Mouse (Mus musculus) forebrain, embryonic 13.5 days (tissue): ENCODE data around the gene Gorasp2. TPM values are rescaled to one million over a fixed set of nuclear protein-coding genes. Genes with fewer than 3 reads are reported as not detected.

Experiments
- ATAC-seq: fragments of 200-750 bp; cut with Nextera tagmentation; 2 replicates; pipeline ENCODE4 v1.8.0; 2017
- H3K27ac ChIP-seq: fragments of 300-500 bp; sonication (generic); 2 replicates; pipeline ENCODE4 v1.5.1; 2015; ENCODE audit warnings: inconsistent platforms, mild to moderate bottlenecking, moderate library complexity
- H3K27me3 ChIP-seq: fragments of 300-500 bp; sonication (generic); 2 replicates; pipeline ENCODE4 v1.6.1; 2015; ENCODE audit warnings: mild to moderate bottlenecking, inconsistent platforms
- H3K36me3 ChIP-seq: fragments of 300-500 bp; sonication (generic); 2 replicates; pipeline ENCODE4 v1.6.1; 2015; ENCODE audit warnings: mild to moderate bottlenecking, inconsistent platforms; ENCODE audit not compliant: poor library complexity, severe bottlenecking
- H3K4me1 ChIP-seq: fragments of 300-500 bp; sonication (generic); 2 replicates; pipeline ENCODE4 v1.6.1; 2015; ENCODE audit warnings: inconsistent platforms
- H3K4me2 ChIP-seq: fragments of 300-500 bp; sonication (generic); 2 replicates; pipeline ENCODE4 v1.6.1; 2015; ENCODE audit warnings: inconsistent platforms, mild to moderate bottlenecking, moderate library complexity
- H3K4me3 ChIP-seq: fragments of 300-500 bp; sonication (generic); 2 replicates; pipeline ENCODE4 v1.5.1; 2015; ENCODE audit warnings: mild to moderate bottlenecking, inconsistent platforms
- H3K9ac ChIP-seq: fragments of 300-500 bp; sonication (generic); 2 replicates; pipeline ENCODE4 v1.6.1; 2015; ENCODE audit warnings: mild to moderate bottlenecking, inconsistent platforms
- H3K9me3 ChIP-seq: fragments of 300-500 bp; sonication (generic); replicated peaks from 2 replicates; pipeline ENCODE4 v1.6.1; 2016; ENCODE audit warnings: inconsistent platforms
- WGBS: fragments of 180-500 bp; shearing (Covaris S2); methylation state at CpG from one replicate; pipeline ENCODE4 v1.1.7; 2015; 5-methylcytosine and 5-hydroxymethylcytosine counted together
- polyA plus RNA-seq: library from polyadenylated mRNA; unstranded; fragments of >200 nt; fragmentation: Nextera tagmentation; extraction: Ambion mirVana; gene quantifications from 2 replicates; pipeline ENCODE4 v1.2.1, GENCODE M21; 2015

The Gorasp2 gene
- polyA plus RNA-seq, result 108 and 123 TPM in 2 replicates

DNA sequence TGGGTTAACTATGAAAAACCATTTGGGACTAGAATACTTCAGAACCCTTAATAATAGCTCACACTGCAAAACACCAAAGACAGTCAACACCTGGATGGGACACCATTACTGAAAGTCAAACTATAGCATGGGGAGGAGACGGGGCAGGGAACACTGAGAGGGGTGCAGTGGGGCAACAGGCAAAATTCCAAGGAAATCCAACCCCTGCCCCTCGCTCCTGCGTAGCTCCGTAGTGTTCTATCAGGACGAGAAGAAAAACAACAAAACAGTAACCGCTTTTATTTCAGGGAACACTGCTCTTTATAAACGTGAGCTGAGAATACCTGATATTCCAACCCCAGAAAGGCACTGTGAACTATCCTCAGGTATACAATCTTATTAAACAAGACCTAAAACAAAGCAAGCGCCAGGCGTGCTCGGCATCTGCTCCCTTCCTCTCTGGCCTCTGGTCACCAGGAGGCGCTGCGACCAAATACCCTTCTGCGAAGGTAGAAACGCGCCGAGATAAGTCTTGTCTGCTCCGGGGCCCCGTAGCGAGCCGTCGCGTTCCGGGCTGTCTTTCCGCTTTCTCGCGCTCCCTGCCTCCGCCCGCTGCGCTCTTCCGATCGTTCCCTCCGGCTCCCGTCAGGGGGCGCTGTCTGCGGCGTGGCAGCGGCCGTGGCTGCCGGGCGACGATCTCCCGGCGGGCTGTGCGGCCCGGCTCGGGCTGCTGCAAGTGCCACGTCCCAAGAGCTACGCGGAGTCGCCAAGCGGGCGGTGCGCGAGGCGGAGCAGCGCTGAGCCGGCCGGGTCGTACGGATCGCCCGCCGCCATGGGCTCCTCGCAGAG, at the start of gene Gorasp2:
TSS of gene Gorasp2 (plus strand) at position 690 of the 828 bp plus-strand sequence.
- peak; percentile 97 for ATAC-seq
- Histone ChIP-seq H3K4me2 (peak within 1 kb of the TSS; percentile 84), H3K36me3 (no peaks in the 10 kb centered on the region), H3K4me3 (peak within 1 kb of the TSS; percentile 91), H3K27me3 (no peaks in the 10 kb centered on the region), H3K4me1 (peaks cover 18% of the 10 kb centered on the region), H3K27ac (peak within 1 kb of the TSS; percentile 84), H3K9me3 (no peaks in the 10 kb centered on the region), H3K9ac (peak within 1 kb of the TSS; percentile 92)
- WGBS, result 1% methylated on average over 63 of the region's 64 CpGs

DNA sequence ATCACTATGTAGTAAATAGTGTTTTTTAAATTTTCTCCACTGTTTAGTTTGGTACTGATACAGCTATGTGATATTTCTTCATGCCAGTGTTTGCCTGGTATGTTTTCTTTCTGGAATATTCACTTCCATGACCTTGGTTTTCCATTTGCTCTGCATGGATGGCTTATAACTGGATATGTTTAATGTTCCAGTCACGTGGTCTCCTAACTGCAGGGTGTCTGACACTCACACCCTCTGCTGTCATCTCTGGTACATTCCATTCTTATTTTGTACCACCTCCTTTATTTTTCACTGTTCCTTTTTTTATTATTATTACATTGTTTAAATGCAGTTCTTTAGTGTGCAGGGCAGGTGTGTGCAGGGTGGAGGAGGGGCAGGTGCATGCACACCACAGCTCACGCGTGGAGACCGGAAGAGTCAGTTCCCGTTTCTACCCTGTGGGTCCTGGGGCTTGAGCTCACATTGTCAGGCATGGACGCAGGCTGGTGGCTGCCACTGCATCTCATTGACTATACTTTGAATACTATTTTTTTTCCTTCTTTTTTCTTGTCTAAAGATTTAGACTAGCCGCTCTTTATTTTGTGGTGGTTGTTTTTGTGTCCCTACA, 46.5 kb upstream of the Gorasp2 start:
- no peaks in the 10 kb centered on the region for H3K27me3 ChIP-seq
- H3K9me3 ChIP-seq, result no peaks in the 10 kb centered on the region
- no peak overlapping the region for H3K9ac ChIP-seq
- H3K4me1 ChIP-seq, result no peaks in the 10 kb centered on the region
- ATAC-seq, result no peak
- H3K27ac ChIP-seq, result no peak overlapping the region
- 95% methylated on average over 7 of the region's 7 CpGs for WGBS
- no peak overlapping the region for H3K4me3 ChIP-seq
- no peaks in the 10 kb centered on the region for H3K36me3 ChIP-seq
- H3K4me2 ChIP-seq, result no peak overlapping the region

DNA sequence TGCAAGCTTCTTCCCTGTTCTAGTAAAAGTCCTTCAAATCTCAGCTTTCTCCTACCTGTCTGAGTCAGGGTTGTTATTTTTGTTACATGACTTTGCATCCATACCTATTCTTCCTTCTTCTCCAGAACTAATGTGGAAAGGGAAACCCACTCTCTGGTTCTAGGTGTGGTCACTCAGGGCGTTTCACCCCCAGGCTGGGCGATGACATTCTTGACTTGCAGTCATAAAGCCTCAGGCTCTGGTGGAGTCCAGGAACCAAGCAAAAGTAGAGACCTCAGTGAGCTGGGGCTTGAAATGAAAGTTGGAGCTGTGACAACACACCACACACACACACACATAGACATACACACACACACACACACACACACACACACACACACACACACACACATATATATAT, 45.3 kb upstream of the Gorasp2 start:
- Histone ChIP-seq H3K36me3 (no peaks in the 10 kb centered on the region), H3K27ac (no peak overlapping the region), H3K9ac (no peak overlapping the region), H3K4me3 (no peak overlapping the region), H3K4me2 (no peak overlapping the region), H3K9me3 (no peaks in the 10 kb centered on the region), H3K27me3 (no peaks in the 10 kb centered on the region), H3K4me1 (no peaks in the 10 kb centered on the region)
- no peak for ATAC-seq
- WGBS, result 79% methylated on average over 2 of the region's 2 CpGs

DNA sequence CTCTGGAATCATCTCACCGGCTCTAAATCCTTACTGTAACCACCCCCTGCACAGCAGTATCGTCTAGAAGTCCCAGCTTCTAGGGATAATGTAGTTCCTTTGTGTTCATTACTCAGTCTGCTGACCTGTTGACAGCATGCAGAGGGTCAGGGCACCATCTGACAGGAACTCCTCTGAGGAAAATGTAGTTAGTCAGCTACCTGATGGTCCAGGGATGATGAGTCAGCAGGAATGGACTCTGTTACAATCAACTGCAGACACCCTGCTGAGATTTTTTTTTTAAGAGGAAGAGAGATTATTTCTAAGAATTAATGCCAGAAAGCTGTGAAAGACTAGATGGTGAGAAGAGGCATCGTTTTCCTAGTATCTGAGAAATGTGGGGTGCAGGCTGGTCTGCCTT, 44.8 kb upstream of the Gorasp2 start:
- Histone ChIP-seq H3K9ac (no peak overlapping the region), H3K27ac (no peak overlapping the region), H3K4me2 (no peak overlapping the region), H3K4me1 (no peaks in the 10 kb centered on the region), H3K36me3 (no peaks in the 10 kb centered on the region), H3K27me3 (no peaks in the 10 kb centered on the region), H3K4me3 (no peak overlapping the region), H3K9me3 (no peaks in the 10 kb centered on the region)
- WGBS, result 60% methylated on average over 3 of the region's 3 CpGs
- no peak for ATAC-seq

DNA sequence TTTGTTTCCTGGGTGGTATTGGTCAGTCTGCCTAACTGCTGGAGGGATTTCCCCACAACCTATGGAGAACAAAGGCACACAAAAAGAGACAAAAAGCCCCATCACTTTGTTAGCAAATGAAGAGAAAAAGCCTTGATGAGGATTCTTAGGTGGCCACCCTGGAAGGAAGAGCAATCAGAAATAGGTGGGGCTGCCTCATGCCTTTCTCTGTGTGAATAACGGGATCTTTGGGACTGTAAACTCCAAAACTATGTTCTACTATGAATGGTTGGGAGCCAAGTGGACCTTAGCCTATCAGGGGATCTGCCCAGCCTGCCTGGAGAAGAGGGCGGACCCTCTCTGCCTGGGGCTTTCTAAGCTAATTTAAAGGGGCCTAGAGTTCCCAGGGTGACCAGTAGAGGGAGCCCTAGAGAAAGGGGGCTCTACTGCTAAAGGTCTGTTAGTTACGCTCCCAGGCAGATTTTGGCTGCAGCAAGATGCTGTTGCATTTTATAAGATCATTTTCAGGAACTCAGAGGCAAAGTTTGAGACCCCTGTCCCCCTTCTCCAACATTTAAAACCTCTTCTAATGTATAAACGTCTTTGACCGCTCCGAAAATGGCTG, 42.0 kb upstream of the Gorasp2 start:
- H3K4me1 ChIP-seq, result no peaks in the 10 kb centered on the region
- H3K9ac ChIP-seq, result no peak overlapping the region
- H3K4me3 ChIP-seq, result no peak overlapping the region
- 84% methylated on average over 6 of the region's 6 CpGs for WGBS
- H3K4me2 ChIP-seq, result no peak overlapping the region
- ATAC-seq, result no peak
- no peaks in the 10 kb centered on the region for H3K36me3 ChIP-seq
- no peaks in the 10 kb centered on the region for H3K27me3 ChIP-seq
- H3K9me3 ChIP-seq, result no peaks in the 10 kb centered on the region
- H3K27ac ChIP-seq, result no peak overlapping the region

DNA sequence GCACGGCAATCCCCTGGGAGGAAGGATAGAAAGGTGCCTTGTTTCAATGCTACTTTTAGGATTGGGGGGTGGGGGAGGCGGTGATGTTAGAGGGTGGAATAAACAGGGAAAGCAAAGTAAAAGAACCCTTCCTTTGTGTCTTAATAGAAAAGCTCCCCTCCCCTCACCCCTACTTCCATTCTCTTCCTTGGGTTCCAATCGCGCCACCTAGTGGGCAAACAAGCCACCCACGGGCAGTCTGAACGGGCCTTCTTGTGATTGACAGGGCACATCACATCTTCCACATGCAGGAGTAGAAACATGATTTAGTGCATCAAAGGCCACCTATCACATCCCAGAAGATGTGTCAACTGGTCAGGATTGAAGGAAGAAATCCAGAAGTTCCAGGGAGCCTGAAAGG, 41.2 kb upstream of the Gorasp2 start:
- Histone ChIP-seq H3K4me3 (no peak overlapping the region), H3K27me3 (no peaks in the 10 kb centered on the region), H3K27ac (no peak overlapping the region; the same call in 1 of the 2 replicates), H3K9ac (no peak overlapping the region), H3K4me1 (no peaks in the 10 kb centered on the region), H3K9me3 (no peaks in the 10 kb centered on the region), H3K36me3 (no peaks in the 10 kb centered on the region), H3K4me2 (no peak overlapping the region)
- ATAC-seq, result no peak
- WGBS, result 10% methylated on average over 6 of the region's 6 CpGs

DNA sequence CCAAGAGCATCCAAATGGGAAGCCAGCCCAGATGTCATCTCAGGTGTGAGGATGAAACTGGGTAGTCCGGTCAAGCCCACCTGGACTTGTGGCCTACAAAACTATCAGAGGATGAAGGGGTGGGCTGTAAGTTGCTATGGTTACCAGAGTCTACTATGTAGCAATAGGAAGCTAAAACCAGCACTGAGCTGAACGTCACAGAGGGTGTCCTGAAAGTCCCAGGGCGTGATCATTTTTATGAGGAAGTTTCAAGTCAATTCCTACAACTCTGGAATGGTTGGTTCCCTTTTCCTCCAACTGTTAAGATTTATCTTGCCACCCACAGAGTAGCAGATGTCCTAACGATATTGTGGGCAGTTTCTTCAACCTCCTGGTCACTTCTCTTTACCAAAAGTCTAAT, 39.1 kb upstream of the Gorasp2 start:
- Histone ChIP-seq H3K9me3 (no peaks in the 10 kb centered on the region), H3K27ac (no peak overlapping the region), H3K4me1 (no peaks in the 10 kb centered on the region), H3K27me3 (no peaks in the 10 kb centered on the region), H3K4me3 (no peak overlapping the region), H3K4me2 (no peak overlapping the region), H3K36me3 (no peaks in the 10 kb centered on the region), H3K9ac (no peak overlapping the region)
- no peak for ATAC-seq
- WGBS, result 72% methylated on average over 4 of the region's 4 CpGs

DNA sequence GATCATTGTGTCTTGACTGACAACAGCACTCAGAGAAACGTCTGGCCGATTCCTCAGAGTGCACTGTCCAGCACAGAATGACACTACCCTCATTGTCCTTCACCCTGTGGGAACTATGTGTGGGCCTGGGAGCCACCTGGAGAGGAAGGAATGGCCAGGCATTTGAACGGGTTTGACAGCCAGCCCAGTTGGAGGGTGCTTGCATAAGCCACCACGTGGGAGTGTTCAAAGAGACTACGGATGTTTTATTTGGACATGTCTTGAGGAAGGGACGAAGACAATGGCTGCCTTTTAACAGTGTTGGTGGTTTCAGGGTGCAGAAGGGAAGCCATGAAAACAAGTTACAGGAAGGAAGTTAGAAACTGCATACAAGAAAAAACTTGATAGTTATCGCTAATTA, 35.6 kb upstream of the Gorasp2 start:
- Histone ChIP-seq H3K4me2 (no peak overlapping the region), H3K27me3 (no peaks in the 10 kb centered on the region), H3K27ac (no peak overlapping the region), H3K36me3 (no peaks in the 10 kb centered on the region), H3K4me1 (peaks cover 12% of the 10 kb centered on the region), H3K9me3 (no peaks in the 10 kb centered on the region), H3K4me3 (no peak overlapping the region), H3K9ac (no peak overlapping the region)
- no peak for ATAC-seq
- 77% methylated on average over 7 of the region's 7 CpGs for WGBS

DNA sequence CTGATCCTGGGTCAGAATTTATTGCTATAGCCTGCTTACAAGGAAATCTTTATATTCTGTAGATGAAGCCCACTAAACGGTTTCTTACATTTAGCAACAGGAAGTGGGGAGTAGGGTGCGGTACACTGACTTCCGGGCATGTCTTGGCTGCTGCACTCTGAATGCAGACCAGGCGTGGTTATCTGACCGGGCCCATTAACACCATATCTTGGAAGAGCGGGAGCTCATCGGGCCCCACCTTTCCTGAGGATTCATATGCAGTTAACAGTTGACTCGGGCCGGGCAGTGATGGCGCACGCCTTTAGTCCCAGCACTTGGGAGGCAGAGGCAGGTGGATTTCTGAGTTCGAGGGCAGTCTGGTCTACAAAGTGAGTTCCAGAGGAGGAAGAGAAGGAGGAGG, 33.0 kb upstream of the Gorasp2 start:
- ATAC-seq, result no peak
- no peaks in the 10 kb centered on the region for H3K36me3 ChIP-seq
- H3K4me1 ChIP-seq, result peaks cover 12% of the 10 kb centered on the region
- H3K9ac ChIP-seq, result no peak overlapping the region
- H3K4me2 ChIP-seq, result no peak overlapping the region
- H3K9me3 ChIP-seq, result no peaks in the 10 kb centered on the region
- H3K27ac ChIP-seq, result no peak overlapping the region
- H3K27me3 ChIP-seq, result no peaks in the 10 kb centered on the region
- WGBS, result 96% methylated on average over 12 of the region's 12 CpGs
- H3K4me3 ChIP-seq, result no peak overlapping the region

DNA sequence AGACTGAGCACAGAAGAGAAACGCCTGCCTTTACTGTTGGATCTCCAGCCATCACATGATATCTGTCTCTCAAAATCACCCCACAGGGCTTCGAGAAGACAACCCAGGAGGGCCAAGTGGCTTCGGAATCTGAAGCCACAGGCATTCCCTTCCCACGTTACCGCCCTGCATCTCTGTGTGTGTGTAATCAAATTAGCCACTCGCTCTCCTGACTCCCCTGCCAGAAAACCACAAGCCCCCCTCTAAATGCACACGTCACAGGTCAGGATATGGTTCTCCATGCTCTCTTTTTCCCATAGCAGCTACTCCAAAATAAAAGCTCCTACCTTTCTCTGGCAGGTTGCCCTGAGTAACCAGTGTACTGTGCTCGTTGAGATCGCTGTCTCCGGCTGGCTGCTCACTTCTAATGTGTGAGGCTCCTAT, 32.0 kb upstream of the Gorasp2 start:
- H3K36me3 ChIP-seq, result no peaks in the 10 kb centered on the region
- H3K27me3 ChIP-seq, result no peaks in the 10 kb centered on the region
- H3K4me3 ChIP-seq, result peak overlapping the region; percentile 13
- H3K9ac ChIP-seq, result no peak overlapping the region
- 13% methylated on average over 10 of the region's 10 CpGs for WGBS
- H3K9me3 ChIP-seq, result no peaks in the 10 kb centered on the region
- no peak overlapping the region for H3K27ac ChIP-seq
- ATAC-seq, result peak; percentile 89
- H3K4me2 ChIP-seq, result peak overlapping the region; percentile 51
- peaks cover 12% of the 10 kb centered on the region for H3K4me1 ChIP-seq

DNA sequence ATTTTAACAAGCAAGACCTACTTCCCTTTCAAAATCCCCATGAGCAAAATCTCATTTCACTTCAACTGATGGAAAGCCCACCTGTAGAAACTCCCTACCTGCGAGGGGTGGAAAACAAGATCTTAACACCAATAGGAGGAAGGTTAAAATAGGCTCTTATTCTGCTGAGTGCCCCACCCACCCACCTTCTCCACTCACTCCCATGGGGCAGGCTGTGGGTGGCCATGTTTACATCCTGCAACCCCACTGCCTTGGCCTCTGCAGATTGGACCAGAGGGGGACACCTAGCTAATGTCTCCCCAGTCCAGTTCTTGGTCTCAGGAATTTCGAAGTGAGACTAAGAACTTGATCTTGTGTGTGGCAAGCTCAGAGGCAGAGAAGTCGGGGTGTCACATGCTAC, 31.5 kb upstream of the Gorasp2 start:
- Histone ChIP-seq H3K4me2 (peak overlapping the region; percentile 51), H3K27me3 (no peaks in the 10 kb centered on the region), H3K9ac (no peak overlapping the region), H3K36me3 (no peaks in the 10 kb centered on the region), H3K4me3 (no peak overlapping the region; the same call in 1 of the 2 replicates), H3K9me3 (no peaks in the 10 kb centered on the region), H3K4me1 (peaks cover 12% of the 10 kb centered on the region), H3K27ac (no peak overlapping the region)
- WGBS, result 68% methylated on average over 3 of the region's 3 CpGs
- no peak for ATAC-seq

DNA sequence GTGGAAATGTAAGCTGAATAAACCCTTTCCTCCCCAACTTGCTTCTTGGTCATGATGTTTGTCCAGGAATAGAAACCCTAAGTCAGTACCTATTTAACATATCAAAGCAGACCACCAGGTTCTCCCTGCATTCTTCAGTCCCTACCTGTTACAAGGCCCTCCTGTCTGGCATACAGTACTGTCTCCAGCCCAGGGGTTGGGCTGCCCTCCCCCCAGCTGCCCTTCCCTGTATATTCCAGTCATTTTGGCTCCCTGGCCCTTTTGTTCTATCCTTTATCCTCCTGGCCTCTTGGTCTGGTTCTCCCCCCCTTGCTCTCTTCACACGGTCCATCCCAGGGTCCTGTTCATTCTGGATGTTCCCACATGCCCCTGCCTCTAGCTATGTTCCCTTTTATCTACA, 30.1 kb upstream of the Gorasp2 start:
- Histone ChIP-seq H3K9ac (no peak overlapping the region), H3K4me1 (peaks cover 12% of the 10 kb centered on the region), H3K27me3 (no peaks in the 10 kb centered on the region), H3K36me3 (no peaks in the 10 kb centered on the region), H3K27ac (no peak overlapping the region), H3K4me2 (no peak overlapping the region), H3K4me3 (no peak overlapping the region), H3K9me3 (no peaks in the 10 kb centered on the region; the same call in none of the 2 replicates)
- WGBS, result 95% methylated on average over 1 of the region's 1 CpGs
- ATAC-seq, result no peak
